Mouse (Mus musculus): ENCODE data around the gene Sbf2. TPM values are rescaled to one million over a fixed set of nuclear protein-coding genes. Genes with fewer than 3 reads are reported as not detected.
A peak's percentile ranks its signal among the peaks of the same experiment; 100 is the strongest.
"Not testable (repeated sequence)": the region's sequence is repeated elsewhere in the genome, so short reads cannot be mapped to it uniquely, and the experiment has no call there.

Sbf2 gene
- polyA plus RNA-seq, 1 experiment from 2014 or later = 24.7 TPM

DNA sequence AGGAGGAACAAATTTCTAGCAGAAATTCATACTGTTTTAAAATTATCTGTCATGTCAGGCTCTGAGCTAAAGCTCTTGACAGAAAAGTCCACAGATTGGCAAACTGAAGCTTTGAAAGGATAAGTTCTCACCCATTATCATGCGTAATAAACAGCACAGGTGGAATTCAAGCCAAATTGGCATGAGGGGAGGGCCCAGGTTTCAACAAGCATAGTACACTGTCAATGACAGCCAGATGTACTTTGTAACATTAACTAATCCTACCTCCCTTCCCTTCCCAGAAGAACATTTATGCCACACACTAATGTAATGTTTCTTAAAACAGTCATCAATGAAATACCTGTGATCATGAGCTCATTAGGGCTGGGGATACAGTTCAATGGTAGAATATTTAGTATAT, 17.6 kb downstream of the Sbf2 start:
- ATAC-seq = no peak
- Histone ChIP-seq H3K27ac (ENCODE audit: low read length) (no peak overlapping the region), H3K4me2 (ENCODE audit: low read depth, low read length) (no peak overlapping the region), H3K4me3 (ENCODE audit: low read length) (no peak overlapping the region), H3K4me1 (ENCODE audit: control insufficient read depth, insufficient read depth, low read length) (no peaks in the 10 kb centered on the region), H3K9ac (ENCODE audit: low read depth, low read length) (no peak overlapping the region), H3K9me3 (ENCODE audit: control insufficient read depth, low read length) (no peaks in the 10 kb centered on the region), H3K27me3 (replicated peaks; ENCODE audit: control insufficient read depth, insufficient read depth, low read length) (no peaks in the 10 kb centered on the region), H3K36me3 (ENCODE audit: control insufficient read depth, insufficient read depth, low read length) (peaks cover 4% of the 10 kb centered on the region; the same call in 1 of the 2 replicates)
- WGBS = 94% methylated on average over 1 of the region's 1 CpGs

DNA sequence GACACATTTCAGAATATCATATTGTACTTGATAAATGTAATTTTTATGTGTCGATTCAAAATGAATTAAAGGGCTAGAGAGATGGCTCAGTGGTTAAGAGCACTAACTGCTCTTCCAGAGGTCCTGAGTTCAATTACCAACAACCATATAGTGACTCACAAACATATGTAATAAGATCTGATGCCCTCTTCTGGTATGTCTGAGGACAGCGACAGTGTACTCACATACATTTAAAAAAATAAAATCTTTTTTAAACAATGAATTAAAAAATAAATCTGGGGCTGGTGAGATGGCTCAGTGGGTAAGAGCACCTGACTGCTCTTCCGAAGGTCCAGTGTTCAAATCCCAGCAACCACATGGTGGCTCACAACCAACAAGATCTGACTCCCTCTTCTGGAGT, 20.7 kb downstream of the Sbf2 start:
- H3K27ac ChIP-seq (ENCODE audit: low read length); ATAC-seq; H3K4me1 ChIP-seq (ENCODE audit: control insufficient read depth, insufficient read depth, low read length); H3K4me2 ChIP-seq (ENCODE audit: low read depth, low read length); H3K27me3 ChIP-seq (replicated peaks; ENCODE audit: control insufficient read depth, insufficient read depth, low read length); H3K9me3 ChIP-seq (ENCODE audit: control insufficient read depth, low read length); H3K4me3 ChIP-seq (ENCODE audit: low read length); H3K9ac ChIP-seq (ENCODE audit: low read depth, low read length); H3K36me3 ChIP-seq (ENCODE audit: control insufficient read depth, insufficient read depth, low read length): not testable (repeated sequence)
- 92% methylated on average over 3 of the region's 3 CpGs for WGBS

DNA sequence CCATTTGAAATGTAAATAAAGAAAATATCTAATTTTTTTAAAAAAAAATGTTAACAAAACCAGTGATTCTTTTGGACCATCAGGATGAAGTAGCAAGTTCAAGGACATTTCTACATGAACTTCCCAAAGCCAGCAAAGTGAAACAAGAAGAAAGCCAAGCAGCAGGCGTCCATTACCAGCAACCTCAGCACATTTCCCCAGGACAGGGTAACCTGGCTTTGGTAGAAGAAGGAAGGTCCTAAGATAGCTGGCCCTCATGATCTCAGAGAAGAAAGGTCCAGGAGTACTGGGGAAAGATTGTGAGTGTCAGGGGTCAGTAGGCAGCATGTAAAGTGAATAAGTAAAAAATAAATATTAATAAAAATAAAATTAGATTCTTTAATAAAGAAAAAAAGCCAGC, 27.0 kb downstream of the Sbf2 start:
- Histone ChIP-seq H3K4me3 (ENCODE audit: low read length) (no peak overlapping the region), H3K27ac (ENCODE audit: low read length) (no peak overlapping the region), H3K4me1 (ENCODE audit: control insufficient read depth, insufficient read depth, low read length) (0 out of 2 replicates have a peak, but pooled peaks cover 2% of the 10 kb centered on the region), H3K27me3 (replicated peaks; ENCODE audit: control insufficient read depth, insufficient read depth, low read length) (no peaks in the 10 kb centered on the region), H3K9ac (ENCODE audit: low read depth, low read length) (no peak overlapping the region), H3K4me2 (ENCODE audit: low read depth, low read length) (no peak overlapping the region), H3K36me3 (ENCODE audit: control insufficient read depth, insufficient read depth, low read length) (no peaks in the 10 kb centered on the region), H3K9me3 (ENCODE audit: control insufficient read depth, low read length) (no peaks in the 10 kb centered on the region)
- no peak for ATAC-seq
- 85% methylated on average over 1 of the region's 1 CpGs for WGBS

DNA sequence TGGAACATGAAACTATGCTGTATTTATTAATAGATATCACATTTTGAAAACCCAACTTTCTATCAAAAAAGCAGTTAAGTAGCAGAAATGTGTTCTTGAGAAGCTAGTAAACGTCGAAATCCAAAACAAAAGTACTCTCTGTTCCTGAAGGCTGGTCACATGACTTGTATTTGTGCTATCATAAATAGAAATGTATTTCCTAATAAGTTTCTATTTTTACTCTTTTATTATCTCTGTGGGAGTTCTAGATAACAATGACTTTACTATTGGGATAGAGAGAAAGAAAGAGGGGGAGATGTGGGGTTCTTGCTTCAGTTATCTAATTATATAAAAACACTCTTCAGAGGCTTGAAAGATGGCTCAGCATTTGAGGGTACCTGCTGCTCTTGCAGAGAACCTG, 29.5 kb downstream of the Sbf2 start:
- H3K9me3 ChIP-seq (ENCODE audit: control insufficient read depth, low read length) = no peaks in the 10 kb centered on the region
- 0 out of 2 replicates have a peak, but pooled peaks cover 2% of the 10 kb centered on the region for H3K4me1 ChIP-seq (ENCODE audit: control insufficient read depth, insufficient read depth, low read length)
- H3K9ac ChIP-seq (ENCODE audit: low read depth, low read length) = no peak overlapping the region
- ATAC-seq = no peak
- WGBS = 61% methylated on average over 2 of the region's 2 CpGs
- H3K4me2 ChIP-seq (ENCODE audit: low read depth, low read length) = no peak overlapping the region
- no peaks in the 10 kb centered on the region for H3K27me3 ChIP-seq (replicated peaks; ENCODE audit: control insufficient read depth, insufficient read depth, low read length)
- no peak overlapping the region for H3K4me3 ChIP-seq (ENCODE audit: low read length)
- no peak overlapping the region for H3K27ac ChIP-seq (ENCODE audit: low read length)
- no peaks in the 10 kb centered on the region for H3K36me3 ChIP-seq (ENCODE audit: control insufficient read depth, insufficient read depth, low read length)

DNA sequence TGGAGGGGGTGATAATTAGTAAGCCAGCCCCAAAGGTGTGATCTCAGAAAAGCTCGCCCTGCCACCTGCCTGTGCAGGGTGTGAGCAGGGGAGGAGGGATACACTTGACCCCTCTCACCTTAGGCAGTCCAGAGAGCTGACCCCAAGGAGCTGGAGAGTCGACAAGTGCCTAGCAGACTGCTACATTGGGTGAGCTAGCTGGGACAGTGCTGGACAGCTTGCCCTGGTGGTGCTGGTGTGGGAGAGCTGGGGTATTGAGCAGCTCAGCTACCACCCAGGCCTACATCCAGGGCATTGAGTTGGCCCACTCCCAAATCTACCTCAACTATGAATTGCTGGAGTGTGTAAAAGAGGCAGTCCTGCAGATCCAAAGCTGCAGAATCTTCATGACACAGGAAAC, 30.6 kb downstream of the Sbf2 start:
- no peak overlapping the region for H3K9ac ChIP-seq (ENCODE audit: low read depth, low read length)
- 0 out of 2 replicates have a peak, but pooled peaks cover 2% of the 10 kb centered on the region for H3K4me1 ChIP-seq (ENCODE audit: control insufficient read depth, insufficient read depth, low read length)
- H3K27ac ChIP-seq (ENCODE audit: low read length) = no peak overlapping the region
- H3K9me3 ChIP-seq (ENCODE audit: control insufficient read depth, low read length) = no peaks in the 10 kb centered on the region
- no peak overlapping the region for H3K4me3 ChIP-seq (ENCODE audit: low read length)
- no peak overlapping the region for H3K4me2 ChIP-seq (ENCODE audit: low read depth, low read length)
- ATAC-seq = peak; percentile 46; the same call in 1 of the 2 replicates
- no peaks in the 10 kb centered on the region for H3K27me3 ChIP-seq (replicated peaks; ENCODE audit: control insufficient read depth, insufficient read depth, low read length)
- no peaks in the 10 kb centered on the region for H3K36me3 ChIP-seq (ENCODE audit: control insufficient read depth, insufficient read depth, low read length)
- WGBS = 64% methylated on average over 2 of the region's 2 CpGs

DNA sequence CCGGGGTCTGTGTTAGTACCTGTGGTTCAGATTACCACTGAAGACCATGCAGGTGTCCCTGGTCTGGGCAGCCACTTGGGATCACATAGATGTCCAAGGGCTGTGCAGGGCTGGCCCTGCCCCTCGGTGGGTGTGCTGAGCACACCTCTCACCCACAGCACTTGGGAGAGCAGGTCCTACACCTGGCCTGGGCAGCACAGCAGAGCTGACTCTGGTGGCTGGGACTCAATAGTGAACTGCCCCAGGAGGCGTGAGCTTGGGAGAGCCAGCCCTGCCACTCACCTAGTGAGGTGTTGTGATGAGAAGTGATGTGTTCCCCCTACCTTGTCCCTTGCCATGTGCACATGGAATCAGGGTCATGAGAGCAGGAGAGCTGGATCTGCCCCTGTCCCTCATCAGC, 31.0 kb downstream of the Sbf2 start:
- H3K9me3 ChIP-seq (ENCODE audit: control insufficient read depth, low read length) = no peaks in the 10 kb centered on the region
- no peak overlapping the region for H3K4me2 ChIP-seq (ENCODE audit: low read depth, low read length)
- WGBS = 91% methylated on average over 3 of the region's 3 CpGs
- no peak overlapping the region for H3K4me3 ChIP-seq (ENCODE audit: low read length)
- H3K4me1 ChIP-seq (ENCODE audit: control insufficient read depth, insufficient read depth, low read length) = 0 out of 2 replicates have a peak, but pooled peaks cover 2% of the 10 kb centered on the region
- H3K27ac ChIP-seq (ENCODE audit: low read length) = no peak overlapping the region
- no peak overlapping the region for H3K9ac ChIP-seq (ENCODE audit: low read depth, low read length)
- no peaks in the 10 kb centered on the region for H3K36me3 ChIP-seq (ENCODE audit: control insufficient read depth, insufficient read depth, low read length)
- ATAC-seq = peak; percentile 36; the same call in 1 of the 2 replicates
- no peaks in the 10 kb centered on the region for H3K27me3 ChIP-seq (replicated peaks; ENCODE audit: control insufficient read depth, insufficient read depth, low read length)

DNA sequence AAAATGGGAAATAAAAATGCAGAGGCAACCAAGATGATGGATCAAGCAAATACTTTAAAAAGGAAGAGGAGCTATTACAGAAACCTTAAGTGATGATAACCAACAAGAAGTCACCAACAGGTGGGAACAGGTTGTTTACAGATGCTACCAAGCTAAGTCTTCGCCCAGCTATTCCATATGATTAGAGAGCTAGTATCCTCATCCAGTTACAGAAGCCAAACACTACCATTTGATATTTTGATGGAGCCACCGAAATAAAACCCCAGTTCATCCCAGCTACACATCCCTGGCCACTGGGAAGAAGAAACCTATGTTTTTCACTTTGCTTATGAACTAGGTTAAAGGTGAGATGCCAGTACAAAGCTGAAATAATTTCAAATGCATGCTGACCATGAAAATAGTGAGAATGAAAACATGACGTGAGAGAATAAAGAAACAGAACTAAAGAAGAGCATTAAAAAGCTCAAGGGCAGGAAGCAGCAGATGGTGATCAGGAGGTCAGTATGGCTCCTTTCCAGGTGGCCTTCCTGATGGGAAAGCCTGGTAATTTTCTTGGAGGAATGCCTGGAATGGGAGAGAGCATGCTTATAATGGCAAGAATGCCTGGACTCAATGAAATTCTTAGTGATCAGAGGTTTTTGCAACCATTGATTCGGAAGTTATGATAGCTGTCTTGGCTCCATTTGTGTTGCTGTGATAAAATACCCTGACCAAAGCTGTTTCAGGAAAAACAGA, 48.7 kb downstream of the Sbf2 start:
- Histone ChIP-seq H3K9me3 (ENCODE audit: control insufficient read depth, low read length) (no peaks in the 10 kb centered on the region), H3K36me3 (ENCODE audit: control insufficient read depth, insufficient read depth, low read length) (no peaks in the 10 kb centered on the region), H3K27me3 (replicated peaks; ENCODE audit: control insufficient read depth, insufficient read depth, low read length) (no peaks in the 10 kb centered on the region), H3K27ac (ENCODE audit: low read length) (no peak overlapping the region), H3K4me2 (ENCODE audit: low read depth, low read length) (no peak overlapping the region), H3K4me1 (ENCODE audit: control insufficient read depth, insufficient read depth, low read length) (no peaks in the 10 kb centered on the region), H3K9ac (ENCODE audit: low read depth, low read length) (no peak overlapping the region), H3K4me3 (ENCODE audit: low read length) (no peak overlapping the region)
- ATAC-seq = no peak
- 81% methylated on average over 4 of the region's 4 CpGs for WGBS

DNA sequence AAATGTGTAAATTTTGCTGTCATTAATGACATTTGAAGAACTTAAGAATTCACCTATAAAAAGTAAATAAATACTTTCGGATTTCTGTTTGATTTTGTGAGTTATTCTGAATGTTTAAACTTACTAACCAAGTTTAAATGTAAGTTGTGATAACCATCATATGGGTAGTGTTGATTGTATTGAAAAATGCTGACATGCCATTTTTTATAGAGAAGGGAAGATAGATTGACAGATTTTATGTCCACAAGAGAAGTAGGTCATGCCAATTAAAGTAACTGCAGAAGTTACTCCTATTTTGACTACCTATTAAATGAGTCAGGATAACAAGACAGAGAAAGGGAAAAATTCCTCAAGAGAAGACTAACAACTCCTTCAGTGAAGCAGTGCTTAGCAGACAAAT, 53.1 kb downstream of the Sbf2 start:
- no peak for ATAC-seq
- no peaks in the 10 kb centered on the region for H3K4me1 ChIP-seq (ENCODE audit: control insufficient read depth, insufficient read depth, low read length)
- H3K36me3 ChIP-seq (ENCODE audit: control insufficient read depth, insufficient read depth, low read length) = no peaks in the 10 kb centered on the region
- H3K4me3 ChIP-seq (ENCODE audit: low read length) = no peak overlapping the region
- H3K9ac ChIP-seq (ENCODE audit: low read depth, low read length) = no peak overlapping the region
- 76% methylated on average over 1 of the region's 1 CpGs for WGBS
- H3K9me3 ChIP-seq (ENCODE audit: control insufficient read depth, low read length) = no peaks in the 10 kb centered on the region
- no peak overlapping the region for H3K4me2 ChIP-seq (ENCODE audit: low read depth, low read length)
- no peak overlapping the region for H3K27ac ChIP-seq (ENCODE audit: low read length)
- no peaks in the 10 kb centered on the region for H3K27me3 ChIP-seq (replicated peaks; ENCODE audit: control insufficient read depth, insufficient read depth, low read length)

DNA sequence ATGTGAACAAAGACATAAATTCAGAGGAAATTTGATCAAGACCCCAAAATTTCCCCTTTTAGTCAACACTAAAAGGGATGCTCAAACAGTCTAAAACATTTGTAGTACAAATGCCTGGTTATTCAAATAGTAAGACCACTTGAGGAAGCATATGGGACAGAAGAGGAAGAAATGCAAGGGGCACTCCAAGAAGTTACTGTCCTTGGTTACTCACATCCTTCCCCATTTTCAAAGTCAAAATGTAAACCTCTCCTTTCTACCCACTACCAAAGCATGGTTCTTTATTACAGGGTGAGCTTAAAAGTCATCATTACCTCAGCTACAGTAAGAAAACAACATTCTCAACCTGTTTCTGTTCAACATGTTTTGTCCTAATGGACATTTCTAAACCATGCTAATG, 57.7 kb downstream of the Sbf2 start:
- no peaks in the 10 kb centered on the region for H3K4me1 ChIP-seq (ENCODE audit: control insufficient read depth, insufficient read depth, low read length)

DNA sequence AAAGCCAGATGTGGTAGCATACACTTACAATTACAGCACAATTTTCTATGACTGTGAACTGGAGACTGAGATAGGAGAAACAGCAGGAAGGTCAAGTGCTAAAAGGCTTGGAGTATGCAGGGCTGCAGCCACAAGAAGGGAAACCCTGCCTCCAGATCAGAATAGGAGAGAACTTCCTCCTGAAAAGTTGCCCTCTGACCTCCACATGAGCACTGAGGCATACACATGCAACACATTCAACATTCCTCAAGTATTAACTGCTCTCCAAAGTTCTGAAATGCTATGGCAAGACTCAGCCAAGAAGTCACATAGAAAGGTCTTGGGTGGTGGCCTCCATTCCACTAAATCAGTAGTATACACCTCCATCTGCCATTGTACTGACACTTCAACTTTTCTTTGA, 58.5 kb downstream of the Sbf2 start:
- no peak overlapping the region for H3K27ac ChIP-seq (ENCODE audit: low read length)
- H3K36me3 ChIP-seq (ENCODE audit: control insufficient read depth, insufficient read depth, low read length) = no peaks in the 10 kb centered on the region
- H3K4me2 ChIP-seq (ENCODE audit: low read depth, low read length) = no peak overlapping the region
- no peaks in the 10 kb centered on the region for H3K27me3 ChIP-seq (replicated peaks; ENCODE audit: control insufficient read depth, insufficient read depth, low read length)
- H3K4me3 ChIP-seq (ENCODE audit: low read length) = no peak overlapping the region
- peak; percentile 71; the same call in 1 of the 2 replicates for ATAC-seq
- no peaks in the 10 kb centered on the region for H3K4me1 ChIP-seq (ENCODE audit: control insufficient read depth, insufficient read depth, low read length)
- no peak overlapping the region for H3K9ac ChIP-seq (ENCODE audit: low read depth, low read length)
- no peaks in the 10 kb centered on the region for H3K9me3 ChIP-seq (ENCODE audit: control insufficient read depth, low read length)

More for the DNA sequence above, 57.7 kb downstream of the Sbf2 start:
- Histone ChIP-seq H3K27ac (ENCODE audit: low read length) (no peak overlapping the region), H3K36me3 (ENCODE audit: control insufficient read depth, insufficient read depth, low read length) (no peaks in the 10 kb centered on the region), H3K9me3 (ENCODE audit: control insufficient read depth, low read length) (no peaks in the 10 kb centered on the region), H3K4me3 (ENCODE audit: low read length) (no peak overlapping the region), H3K9ac (ENCODE audit: low read depth, low read length) (no peak overlapping the region), H3K27me3 (replicated peaks; ENCODE audit: control insufficient read depth, insufficient read depth, low read length) (no peaks in the 10 kb centered on the region), H3K4me2 (ENCODE audit: low read depth, low read length) (no peak overlapping the region)
- ATAC-seq = no peak
